Mouse (Mus musculus): ENCODE measurements around the gene Cherp. TPM values are rescaled to one million over a fixed set of nuclear protein-coding genes. Genes with fewer than 3 reads are reported as not detected.

Gene Cherp
- polyA plus RNA-seq, 1 experiment: 57.7 TPM

DNA sequence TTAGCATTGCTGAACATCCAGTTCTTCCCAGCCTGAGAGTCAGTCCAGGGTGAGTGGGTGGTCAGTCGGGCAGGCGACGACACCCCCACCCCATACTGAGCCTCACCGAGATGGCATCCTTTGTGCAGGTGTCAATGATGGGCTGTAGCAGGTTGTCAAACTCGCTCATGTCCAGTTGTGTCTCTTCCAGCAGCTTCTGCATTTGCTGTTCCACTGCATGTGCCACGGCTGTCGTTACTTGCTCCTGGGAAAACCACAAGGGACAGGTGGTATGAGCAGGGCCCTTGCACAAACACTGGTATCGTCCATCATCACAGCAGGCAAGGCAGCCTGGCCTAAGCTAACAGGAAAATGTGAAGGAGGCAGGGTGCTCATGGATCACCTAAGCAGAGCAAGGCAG is 5.0 kb downstream of the Cherp start:
- H3K4me3 ChIP-seq (ENCODE audit: control insufficient read depth, low read depth, low read length): no peak overlapping the region
- no peak overlapping the region for H3K27ac ChIP-seq (ENCODE audit: control insufficient read depth, insufficient read depth, low read depth, low read length)
- H3K36me3 ChIP-seq (ENCODE audit: control insufficient read depth, insufficient read depth, low read length): peaks cover 9% of the 10 kb centered on the region
- H3K4me1 ChIP-seq (ENCODE audit: control insufficient read depth, insufficient read depth, low read length): peaks cover 4% of the 10 kb centered on the region
- TF ChIP-seq POLR2A (IDR thresholded peaks at IDR 0.05; ENCODE audit: control insufficient read depth, low read depth, low read length): no peak
- TF ChIP-seq CTCF (IDR thresholded peaks at IDR 0.05; ENCODE audit: control insufficient read depth, insufficient read depth, insufficient replicate concordance, low read depth, low read length): no peak
- H3K27me3 ChIP-seq (ENCODE audit: control insufficient read depth, insufficient read depth, low read length): no peaks in the 10 kb centered on the region

DNA sequence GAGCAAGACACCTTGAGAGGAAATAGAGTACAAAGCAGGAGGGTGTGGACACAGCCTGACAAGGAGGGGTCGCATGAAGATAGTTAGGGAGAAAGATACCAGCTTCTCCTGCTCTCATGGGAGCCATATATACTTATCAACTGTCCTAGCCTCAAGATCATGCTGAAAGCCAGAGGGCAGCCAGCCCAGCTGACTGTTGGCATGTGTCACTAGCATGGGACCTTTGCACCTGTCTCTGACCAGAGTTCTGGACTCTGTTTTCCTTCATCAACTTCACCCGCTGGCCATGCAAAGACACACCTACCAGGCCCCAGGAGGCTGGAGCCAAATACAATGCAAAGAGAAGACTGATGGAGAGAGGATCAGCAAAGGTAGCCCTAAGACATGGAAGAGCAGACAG is 5.8 kb downstream of the Cherp start:
- TF ChIP-seq POLR2A (IDR thresholded peaks at IDR 0.05; ENCODE audit: control insufficient read depth, low read depth, low read length) (no peak), CTCF (IDR thresholded peaks at IDR 0.05; ENCODE audit: control insufficient read depth, insufficient read depth, insufficient replicate concordance, low read depth, low read length) (no peak)
- H3K27me3 ChIP-seq (ENCODE audit: control insufficient read depth, insufficient read depth, low read length): no peaks in the 10 kb centered on the region
- H3K36me3 ChIP-seq (ENCODE audit: control insufficient read depth, insufficient read depth, low read length): peaks cover 9% of the 10 kb centered on the region
- no peak overlapping the region for H3K4me3 ChIP-seq (ENCODE audit: control insufficient read depth, low read depth, low read length)
- no peak overlapping the region for H3K27ac ChIP-seq (ENCODE audit: control insufficient read depth, insufficient read depth, low read depth, low read length)
- peaks cover 2% of the 10 kb centered on the region for H3K4me1 ChIP-seq (ENCODE audit: control insufficient read depth, insufficient read depth, low read length)

DNA sequence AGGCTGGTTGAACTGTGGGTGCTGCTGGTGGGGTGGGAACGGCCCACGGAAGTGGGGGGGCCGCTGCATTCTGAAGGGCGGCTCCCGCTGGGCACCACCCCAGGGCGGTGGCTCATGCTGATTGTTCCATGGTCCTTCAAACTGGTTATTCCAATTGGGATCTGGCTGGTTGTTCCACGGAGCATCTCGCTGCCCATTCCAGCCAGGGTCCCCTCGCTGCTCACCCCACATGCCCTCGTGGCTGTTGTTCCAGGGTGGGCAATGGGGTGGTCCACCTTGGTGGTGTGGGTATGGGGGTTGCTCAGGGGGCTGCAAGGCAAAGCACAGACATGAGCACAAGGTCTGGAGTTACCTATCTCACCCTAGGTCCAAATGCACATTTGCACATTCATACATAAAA is 10.8 kb downstream of the Cherp start:
- no peak overlapping the region for H3K27ac ChIP-seq (ENCODE audit: control insufficient read depth, insufficient read depth, low read depth, low read length)
- no peaks in the 10 kb centered on the region for H3K27me3 ChIP-seq (ENCODE audit: control insufficient read depth, insufficient read depth, low read length)
- H3K36me3 ChIP-seq (ENCODE audit: control insufficient read depth, insufficient read depth, low read length): peaks cover 6% of the 10 kb centered on the region
- no peaks in the 10 kb centered on the region for H3K4me1 ChIP-seq (ENCODE audit: control insufficient read depth, insufficient read depth, low read length)
- H3K4me3 ChIP-seq (ENCODE audit: control insufficient read depth, low read depth, low read length): no peak overlapping the region
- TF ChIP-seq CTCF (IDR thresholded peaks at IDR 0.05; ENCODE audit: control insufficient read depth, insufficient read depth, insufficient replicate concordance, low read depth, low read length) (no peak), POLR2A (IDR thresholded peaks at IDR 0.05; ENCODE audit: control insufficient read depth, low read depth, low read length) (no peak)

DNA sequence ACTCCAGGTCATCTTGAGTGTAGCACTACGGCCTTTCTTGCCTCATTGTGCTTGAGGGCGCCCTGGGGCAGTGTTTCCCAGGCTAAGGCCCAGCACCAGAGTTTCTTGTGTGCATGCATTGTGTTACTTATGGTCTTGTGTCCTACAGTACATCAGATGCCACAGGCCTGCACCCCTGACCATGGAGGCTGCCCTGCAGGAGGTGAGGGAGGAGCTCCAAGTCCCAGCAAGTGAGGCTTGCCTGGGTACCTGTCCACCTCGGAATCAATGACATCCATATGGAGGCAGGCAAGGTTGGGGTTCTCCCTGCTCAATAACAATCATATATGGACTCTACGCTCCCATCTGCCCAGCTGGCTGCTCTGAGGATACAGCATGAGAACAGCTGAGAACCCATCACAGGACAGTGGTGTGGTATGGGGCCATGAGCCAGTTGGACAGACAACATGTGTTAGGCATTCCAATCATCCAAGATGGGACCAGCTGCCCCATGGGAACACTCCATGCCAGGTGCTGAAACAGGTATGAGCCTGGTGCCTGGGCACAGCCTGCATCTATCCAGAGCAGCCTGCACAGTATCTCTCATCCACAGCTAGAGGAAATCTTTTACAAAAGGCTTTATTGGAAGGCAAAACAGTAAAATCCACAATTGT is 15.0 kb downstream of the Cherp start:
- H3K27me3 ChIP-seq (ENCODE audit: control insufficient read depth, insufficient read depth, low read length): no peaks in the 10 kb centered on the region
- H3K27ac ChIP-seq (ENCODE audit: control insufficient read depth, insufficient read depth, low read depth, low read length): no peak overlapping the region
- no peak for TF ChIP-seq CTCF (IDR thresholded peaks at IDR 0.05; ENCODE audit: control insufficient read depth, insufficient read depth, insufficient replicate concordance, low read depth, low read length)
- no peak for TF ChIP-seq POLR2A (IDR thresholded peaks at IDR 0.05; ENCODE audit: control insufficient read depth, low read depth, low read length)
- peaks cover 2% of the 10 kb centered on the region for H3K36me3 ChIP-seq (ENCODE audit: control insufficient read depth, insufficient read depth, low read length)
- no peaks in the 10 kb centered on the region for H3K4me1 ChIP-seq (ENCODE audit: control insufficient read depth, insufficient read depth, low read length)
- H3K4me3 ChIP-seq (ENCODE audit: control insufficient read depth, low read depth, low read length): no peak overlapping the region

DNA sequence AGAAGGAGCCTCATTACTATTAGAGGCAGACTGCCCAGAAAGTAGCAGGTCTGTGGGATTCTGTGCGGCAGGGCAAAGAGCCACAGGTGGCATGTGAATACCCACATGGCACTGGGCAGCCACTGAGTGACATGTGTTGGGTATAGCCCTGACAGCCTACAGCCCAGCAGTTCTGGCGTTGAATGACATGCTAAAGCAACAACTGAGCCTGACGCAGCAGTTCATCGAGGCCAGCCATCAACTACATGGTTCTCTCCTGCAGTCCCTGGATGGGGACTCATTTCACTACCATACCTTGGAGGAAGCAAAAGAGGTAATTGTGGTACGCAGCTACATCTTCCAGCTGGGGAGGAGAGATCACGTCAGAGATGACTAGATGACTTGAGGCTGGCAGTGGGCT is 16.6 kb downstream of the Cherp start:
- TF ChIP-seq POLR2A (IDR thresholded peaks at IDR 0.05; ENCODE audit: control insufficient read depth, low read depth, low read length) (no peak), CTCF (IDR thresholded peaks at IDR 0.05; ENCODE audit: control insufficient read depth, insufficient read depth, insufficient replicate concordance, low read depth, low read length) (no peak)
- Histone ChIP-seq H3K4me1 (ENCODE audit: control insufficient read depth, insufficient read depth, low read length) (no peaks in the 10 kb centered on the region), H3K36me3 (ENCODE audit: control insufficient read depth, insufficient read depth, low read length) (peaks cover 2% of the 10 kb centered on the region; the same call in 1 of the 2 replicates)

DNA sequence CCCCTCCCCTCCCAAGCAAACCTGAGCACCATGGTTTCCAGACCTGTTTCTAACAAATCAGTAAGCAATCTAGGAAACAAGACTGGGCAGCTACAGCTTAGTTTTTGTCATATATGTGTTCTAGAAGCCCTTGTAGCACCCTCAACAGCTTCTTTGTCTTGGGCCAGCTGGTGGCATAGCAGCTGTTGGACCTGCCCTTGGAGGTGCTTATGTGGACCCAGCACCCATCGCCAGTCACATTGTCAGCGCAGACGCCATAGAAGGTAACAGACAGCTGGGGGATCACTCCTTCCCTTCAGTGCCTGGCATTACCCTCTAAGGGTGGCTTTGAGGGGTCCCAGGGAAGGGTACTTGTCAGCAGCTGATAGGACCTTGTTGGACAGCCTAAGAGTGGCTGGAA is 17.2 kb downstream of the Cherp start:
- no peak for TF ChIP-seq POLR2A (IDR thresholded peaks at IDR 0.05; ENCODE audit: control insufficient read depth, low read depth, low read length)
- TF ChIP-seq CTCF (IDR thresholded peaks at IDR 0.05; ENCODE audit: control insufficient read depth, insufficient read depth, insufficient replicate concordance, low read depth, low read length): no peak
- Histone ChIP-seq H3K4me1 (ENCODE audit: control insufficient read depth, insufficient read depth, low read length) (no peaks in the 10 kb centered on the region), H3K27me3 (ENCODE audit: control insufficient read depth, insufficient read depth, low read length) (no peaks in the 10 kb centered on the region), H3K36me3 (ENCODE audit: control insufficient read depth, insufficient read depth, low read length) (peaks cover 4% of the 10 kb centered on the region), H3K27ac (ENCODE audit: control insufficient read depth, insufficient read depth, low read depth, low read length) (no peak overlapping the region), H3K4me3 (ENCODE audit: control insufficient read depth, low read depth, low read length) (no peak overlapping the region)

More for the DNA sequence above, 16.6 kb downstream of the Cherp start:
- Histone ChIP-seq H3K4me3 (ENCODE audit: control insufficient read depth, low read depth, low read length) (no peak overlapping the region), H3K27me3 (ENCODE audit: control insufficient read depth, insufficient read depth, low read length) (no peaks in the 10 kb centered on the region), H3K27ac (ENCODE audit: control insufficient read depth, insufficient read depth, low read depth, low read length) (no peak overlapping the region)

DNA sequence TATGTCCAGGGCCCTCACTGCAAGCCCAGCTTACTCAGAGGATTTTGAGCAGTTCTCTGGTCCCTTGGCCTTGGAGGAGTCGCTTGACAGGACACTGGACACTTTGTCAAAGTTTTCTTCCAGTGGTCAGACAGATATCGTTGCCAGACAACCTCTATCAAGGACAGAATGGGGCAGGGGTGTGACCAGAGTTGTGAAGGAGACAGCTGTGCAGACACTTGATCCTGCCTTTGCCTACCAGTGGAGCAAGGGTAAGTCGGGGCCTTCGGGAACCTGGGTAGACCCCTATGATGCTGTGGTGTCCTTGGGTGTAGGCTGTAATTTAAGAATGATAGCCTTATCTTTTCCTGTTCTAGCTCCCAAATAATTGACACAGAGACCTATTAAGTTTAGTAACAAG is 19.7 kb downstream of the Cherp start:
- Histone ChIP-seq H3K36me3 (ENCODE audit: control insufficient read depth, insufficient read depth, low read length) (peaks cover 2% of the 10 kb centered on the region; the same call in 1 of the 2 replicates), H3K27me3 (ENCODE audit: control insufficient read depth, insufficient read depth, low read length) (no peaks in the 10 kb centered on the region), H3K4me1 (ENCODE audit: control insufficient read depth, insufficient read depth, low read length) (no peaks in the 10 kb centered on the region), H3K27ac (ENCODE audit: control insufficient read depth, insufficient read depth, low read depth, low read length) (peak overlapping the region; percentile 59), H3K4me3 (ENCODE audit: control insufficient read depth, low read depth, low read length) (no peak overlapping the region)
- no peak for TF ChIP-seq CTCF (IDR thresholded peaks at IDR 0.05; ENCODE audit: control insufficient read depth, insufficient read depth, insufficient replicate concordance, low read depth, low read length)
- no peak for TF ChIP-seq POLR2A (IDR thresholded peaks at IDR 0.05; ENCODE audit: control insufficient read depth, low read depth, low read length)

Data from testis, adult 2 months (tissue).